Mouse (Mus musculus) spleen, postnatal 10 days (tissue): ENCODE data around the gene Zrsr2.

Experiments used
- DNase-seq, 2 experiments: peaks; one replicate each; pipeline ENCODE4 v3.0.0; 2021 to 2022; ENCODE audit warnings: low spot score in 2 of 2

Zrsr2 gene

DNA sequence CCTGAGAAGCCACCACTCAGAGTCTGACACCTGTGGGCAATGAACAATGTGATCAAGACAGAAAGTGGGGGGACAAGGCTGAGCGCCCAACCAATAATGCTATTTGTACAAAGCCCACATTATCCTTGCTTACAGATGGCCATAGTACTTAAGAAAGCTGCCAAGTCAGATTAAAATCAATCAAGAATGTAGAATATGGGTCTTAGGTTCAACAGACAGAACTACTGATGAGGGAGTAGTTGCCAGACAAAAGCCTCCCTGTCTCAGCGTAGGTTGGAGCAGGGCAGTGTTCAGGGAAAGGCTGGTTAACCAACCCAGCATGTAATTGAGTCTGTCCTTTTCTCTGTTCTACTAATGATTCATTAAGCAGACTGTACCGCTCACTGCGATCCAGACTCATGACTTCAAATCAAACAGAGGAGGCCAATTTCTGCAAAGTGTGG lies 72.9 kb downstream of the Zrsr2 start:
- DNase-seq: no peak
